Mouse (Mus musculus) common myeloid progenitor, adult 5-6 weeks (primary cell): ENCODE data around the gene Ssh2. TPM values are rescaled to one million over a fixed set of nuclear protein-coding genes. Genes with fewer than 3 reads are reported as not detected.

Experiments used
- ATAC-seq: replicated peaks from 2 replicates; pipeline ENCODE4 v1.8.0; 2016; ENCODE audit warnings: low read depth, mild to moderate bottlenecking, moderate TSS enrichment, inconsistent platforms; ENCODE audit not compliant: poor library complexity, severe bottlenecking
- total RNA-seq: library from RNA; stranded (forward); fragments of 200-1000, 187-1606 nt; gene quantifications from 2 replicates; pipeline ENCODE4 v1.2.3, GENCODE M21; 2017

Gene Ssh2
- total RNA-seq, 1 experiment from 2014 or later: 38.2 TPM

GRCm38 (mm10) chr11:77451670-77452069 is 235.6 kb downstream of the Ssh2 start:
- no peak for ATAC-seq

- ATAC-seq: no peak
These were observed 237.3 kb downstream of the Ssh2 start for GRCm38 (mm10) chr11:77453388-77453787.

- no peak for ATAC-seq
These were observed 239.9 kb downstream of the Ssh2 start for GRCm38 (mm10) chr11:77455770-77456510.

GRCm38 (mm10) chr11:77456866-77457265 is 240.8 kb downstream of the Ssh2 start:
- ATAC-seq: no peak

GRCm38 (mm10) chr11:77461856-77462255 is 245.8 kb downstream of the Ssh2 start:
- ATAC-seq: no peak

- ATAC-seq: peak; percentile 38; the same call in 1 of the 2 replicates
These were observed 246.4 kb downstream of the Ssh2 start, which contains the start of gene Coro6 for GRCm38 (mm10) chr11:77462283-77463100. TSS of gene Coro6 (plus strand) at chr11:77462411.

GRCm38 (mm10) chr11:77463101-77463445 is 247.0 kb downstream of the Ssh2 start:
- ATAC-seq: no peak

GRCm38 (mm10) chr11:77463786-77464185 is 247.7 kb downstream of the Ssh2 start:
- ATAC-seq: no peak

GRCm38 (mm10) chr11:77464684-77465083 is 248.6 kb downstream of the Ssh2 start:
- no peak for ATAC-seq

- ATAC-seq: no peak
These were observed 249.0 kb downstream of the Ssh2 start for GRCm38 (mm10) chr11:77465111-77465510.

GRCm38 (mm10) chr11:77466544-77466943 is 250.5 kb downstream of the Ssh2 start:
- ATAC-seq: no peak

- ATAC-seq: peak; percentile 76
These were observed 251.1 kb downstream of the Ssh2 start for GRCm38 (mm10) chr11:77467157-77467556.

GRCm38 (mm10) chr11:77467784-77468183 is 251.7 kb downstream of the Ssh2 start:
- ATAC-seq: peak; percentile 67

GRCm38 (mm10) chr11:77468397-77468796 is 252.3 kb downstream of the Ssh2 start:
- ATAC-seq: no peak

- no peak for ATAC-seq
These were observed 255.3 kb downstream of the Ssh2 start for GRCm38 (mm10) chr11:77471407-77471806.

GRCm38 (mm10) chr11:77472775-77473174 is 256.7 kb downstream of the Ssh2 start:
- ATAC-seq: no peak

- ATAC-seq: no peak
These were observed 260.1 kb downstream of the Ssh2 start for GRCm38 (mm10) chr11:77476216-77476615.

GRCm38 (mm10) chr11:77476895-77477294 is 260.8 kb downstream of the Ssh2 start:
- ATAC-seq: no peak

GRCm38 (mm10) chr11:77483043-77483442 is 267.0 kb downstream of the Ssh2 start:
- ATAC-seq: no peak

- ATAC-seq: peak; percentile 67
These were observed 267.6 kb downstream of the Ssh2 start for GRCm38 (mm10) chr11:77483510-77484255.

- ATAC-seq: no peak
These were observed 269.1 kb downstream of the Ssh2 start for GRCm38 (mm10) chr11:77485229-77485628.
